Mouse (Mus musculus) CH12.LX (cell line): ENCODE measurements around the gene Sema3f. TPM values are rescaled to one million over a fixed set of nuclear protein-coding genes. Genes with fewer than 3 reads are reported as not detected.
A peak's percentile ranks its signal among the peaks of the same experiment; 100 is the strongest.

ENCODE experiments used
- DNase-seq: peaks from one replicate; pipeline ENCODE4 v3.0.0-alpha.2; 2013; ENCODE audit errors: extremely low read depth
- H3K27ac ChIP-seq: 2 replicates; pipeline ENCODE4 v1.5.1; 2012; ENCODE audit warnings: low read depth, mild to moderate bottlenecking, control low read depth, moderate library complexity; ENCODE audit not compliant: insufficient read depth
- H3K27me3 ChIP-seq: replicated peaks from 2 replicates; pipeline ENCODE3; 2012; ENCODE audit warnings: inconsistent platforms
- H3K36me3 ChIP-seq, 2 experiments: replicated peaks in 1 of 2; 2 replicates each; pipeline versions ENCODE3 to v1.6.1; 2012; ENCODE audit warnings: inconsistent platforms in 1 of 2, low read length in 1 of 2, mild to moderate bottlenecking in 1 of 2, mixed read lengths in 1 of 2, moderate library complexity in 1 of 2; ENCODE audit not compliant: control insufficient read depth in 1 of 2, insufficient read depth in 1 of 2
- H3K4me1 ChIP-seq, 2 experiments: 2 replicates each; pipeline ENCODE4 v1.6.1; 2012; ENCODE audit warnings: inconsistent platforms in 1 of 2, moderate library complexity in 1 of 2; ENCODE audit not compliant: insufficient read depth in 2 of 2, control insufficient read depth in 1 of 2
- H3K4me2 ChIP-seq: 2 replicates; pipeline ENCODE4 v1.6.1; 2012; ENCODE audit warnings: low read depth, mild to moderate bottlenecking, control low read depth; ENCODE audit not compliant: poor library complexity, insufficient read depth, severe bottlenecking
- H3K4me3 ChIP-seq, 3 experiments: fragments of 150-350 bp in 1 of 3; sonication (generic) in 1 of 3; replicated peaks in 1 of 3; 2 replicates each; pipeline versions ENCODE3 to v1.5.1; 2011 to 2012; ENCODE audit warnings: low read depth in 2 of 3, low read length in 2 of 3, mild to moderate bottlenecking in 2 of 3, moderate library complexity in 2 of 3, control low read depth in 1 of 3, improper control_type of control experiment in 1 of 3, inconsistent platforms in 1 of 3, mixed read lengths in 1 of 3; ENCODE audit not compliant: poor library complexity in 1 of 3
- H3K79me2 ChIP-seq: replicated peaks from 2 replicates; pipeline ENCODE4 v1.6.1; 2012; ENCODE audit warnings: mild to moderate bottlenecking, moderate library complexity; ENCODE audit not compliant: control insufficient read depth, poor library complexity, insufficient read depth, severe bottlenecking; ENCODE audit errors: extremely low read depth
- H3K9ac ChIP-seq: 2 replicates; pipeline ENCODE4 v1.6.1; 2012; ENCODE audit warnings: low read depth, mild to moderate bottlenecking, control low read depth, moderate library complexity; ENCODE audit not compliant: insufficient read depth
- H3K9me3 ChIP-seq: replicated peaks from 2 replicates; pipeline ENCODE3; 2012; ENCODE audit warnings: low read length, inconsistent platforms, mixed read lengths
- BHLHE40 ChIP-seq: IDR thresholded peaks from 2 replicates; pipeline ENCODE4 v1.6.1; 2011; ENCODE audit warnings: mild to moderate bottlenecking, low read depth, low read length, improper control_type of control experiment
- CHD1 ChIP-seq: IDR thresholded peaks from 2 replicates; pipeline ENCODE4 v1.6.1; 2012; ENCODE audit warnings: low read depth, low read length, improper control_type of control experiment, inconsistent platforms
- CTCF ChIP-seq, 2 experiments: IDR thresholded peaks in 1 of 2; conservative IDR thresholded peaks in 1 of 2; 2 replicates each; pipeline ENCODE4 v1.5.1; 2011 to 2012; ENCODE audit warnings: low read depth in 2 of 2, low read length in 2 of 2, improper control_type of control experiment in 1 of 2, inconsistent platforms in 1 of 2, mild to moderate bottlenecking in 1 of 2, moderate library complexity in 1 of 2
- EP300 ChIP-seq: IDR thresholded peaks from 2 replicates; pipeline ENCODE4 v1.6.1; 2011; ENCODE audit warnings: low read length, improper control_type of control experiment
- IRF4 ChIP-seq: IDR thresholded peaks from 2 replicates; pipeline ENCODE4 v1.6.1; 2014; ENCODE audit warnings: low read depth, mild to moderate bottlenecking, inconsistent platforms, low read length, improper control_type of control experiment
- KAT2A ChIP-seq: IDR thresholded peaks from 2 replicates; pipeline ENCODE4 v1.6.1; 2012; ENCODE audit warnings: low read length, improper control_type of control experiment, inconsistent platforms; ENCODE audit not compliant: insufficient replicate concordance
- MAZ ChIP-seq: IDR thresholded peaks from 2 replicates; pipeline ENCODE4 v1.6.1; 2012; ENCODE audit warnings: low read depth, mild to moderate bottlenecking, inconsistent platforms, low read length, improper control_type of control experiment, moderate library complexity
- MXI1 ChIP-seq: IDR thresholded peaks from 2 replicates; pipeline ENCODE4 v1.6.1; 2011; ENCODE audit warnings: mild to moderate bottlenecking, low read depth, low read length, improper control_type of control experiment
- NELFE ChIP-seq: IDR thresholded peaks from 2 replicates; pipeline ENCODE4 v1.6.1; 2011; ENCODE audit warnings: low read depth, low read length, improper control_type of control experiment
- PAX5 ChIP-seq: IDR thresholded peaks from 2 replicates; pipeline ENCODE4 v1.6.1; 2012; ENCODE audit warnings: low read length, inconsistent platforms, mixed read lengths
- POLR2AphosphoS2 ChIP-seq: IDR thresholded peaks from 2 replicates; pipeline ENCODE4 v1.6.1; 2011; ENCODE audit warnings: low read depth, low read length, improper control_type of control experiment
- SMC3 ChIP-seq: IDR thresholded peaks from 2 replicates; pipeline ENCODE4 v1.6.1; 2011; ENCODE audit warnings: low read depth, low read length, improper control_type of control experiment
- TCF12 ChIP-seq: IDR thresholded peaks from 2 replicates; pipeline ENCODE4 v1.6.1; 2014; ENCODE audit warnings: low read depth, mild to moderate bottlenecking, inconsistent platforms, low read length, improper control_type of control experiment
- USF2 ChIP-seq: conservative IDR thresholded peaks from 2 replicates; pipeline ENCODE4 v1.6.1; 2011; ENCODE audit warnings: low read depth, low read length, improper control_type of control experiment
- ZC3H11A ChIP-seq: IDR thresholded peaks from 2 replicates; pipeline ENCODE4 v1.6.1; 2012; ENCODE audit warnings: low read depth, mild to moderate bottlenecking, inconsistent platforms, low read length, improper control_type of control experiment
- ZKSCAN1 ChIP-seq: IDR thresholded peaks from 2 replicates; pipeline ENCODE4 v1.6.1; 2012; ENCODE audit warnings: low read depth, inconsistent platforms, low read length, improper control_type of control experiment, borderline replicate concordance
- ZMIZ1 ChIP-seq: IDR thresholded peaks from 2 replicates; pipeline ENCODE4 v1.6.1; 2012; ENCODE audit warnings: low read depth, mild to moderate bottlenecking, inconsistent platforms, low read length, improper control_type of control experiment
- ZNF384 ChIP-seq: IDR thresholded peaks from 2 replicates; pipeline ENCODE4 v1.6.1; 2012; ENCODE audit warnings: low read depth, low read length, improper control_type of control experiment, inconsistent platforms
- dilution Hi-C: fragments of 300-500 bp; cut with MboI; formaldehyde crosslinking; loops from 2 replicates; pipeline ENCODE4 v1.14.3; 2020; ENCODE audit warnings: low sequenced_read_pairs; ENCODE audit not compliant: extremely low pct_unique_long_range_greater_than_20kb, extremely low pct_ligation_motif_present
- in situ Hi-C: fragments of 300-500 bp; cut with MboI; formaldehyde crosslinking; loops from 3 replicates; pipeline ENCODE4 v1.14.3; 2019; ENCODE audit warnings: low sequenced_read_pairs, low pct_ligation_motif_present, low pct_unique_long_range_greater_than_20kb, mixed read lengths
- polyA plus RNA-seq: library from polyadenylated mRNA; unstranded; fragments of >175 nt; gene quantifications from 2 replicates; pipeline ENCODE4 v1.2.1, GENCODE M21; 2012; ENCODE audit warnings: low read depth; ENCODE audit not compliant: insufficient read length
- total RNA-seq, 2 experiments: library from RNA; depleted of rRNA; stranded (reverse); fragments of 300-350 nt in 1 of 2; fragments of >200 nt in 1 of 2; gene quantifications; 2 replicates each; pipeline ENCODE4 v1.2.3; 2012 to 2014

The Sema3f gene
- total and polyA plus RNA-seq, 3 experiments: 0.24 to 1.1 (median 0.36) TPM

GRCm38 (mm10) chr9:107747310-107747709 lies 37.0 kb upstream of the Sema3f start:
- dilution Hi-C loops: no loop called here
- H3K4me2 ChIP-seq: no peak overlapping the region
- H3K36me3 ChIP-seq: peaks cover 88 to 97% of the 10 kb centered on the region in 2 experiments
- no peaks in the 10 kb centered on the region for H3K27me3 ChIP-seq
- H3K4me3 ChIP-seq: no peak overlapping the region
- in situ Hi-C loops: no loop called here
- H3K27ac ChIP-seq: no peak overlapping the region
- TF ChIP-seq MXI1: no peak
- no peak for TF ChIP-seq NELFE
- TF ChIP-seq MAZ: no peak
- no peak for TF ChIP-seq ZMIZ1
- TF ChIP-seq ZC3H11A: no peak
- TF ChIP-seq POLR2AphosphoS2: no peak
- TF ChIP-seq SMC3: no peak
- TF ChIP-seq CHD1: no peak
- no peak for TF ChIP-seq BHLHE40
- no peak for TF ChIP-seq IRF4
- no peak overlapping the region for H3K9ac ChIP-seq
- H3K4me1 ChIP-seq: no peaks in the 10 kb centered on the region
- DNase-seq: no peak
- peaks cover 6% of the 10 kb centered on the region for H3K79me2 ChIP-seq
- peaks cover 2% of the 10 kb centered on the region for H3K9me3 ChIP-seq

GRCm38 (mm10) chr9:107746679-107747078 lies 36.4 kb upstream of the Sema3f start:
- Histone ChIP-seq H3K9ac (no peak overlapping the region), H3K27me3 (no peaks in the 10 kb centered on the region), H3K27ac (no peak overlapping the region), H3K4me2 (no peak overlapping the region), H3K79me2 (peaks cover 6% of the 10 kb centered on the region), H3K36me3 (peaks cover 87 to 97% of the 10 kb centered on the region in 2 experiments), H3K4me3 (no peak overlapping the region), H3K9me3 (peaks cover 2% of the 10 kb centered on the region), H3K4me1 (no peaks in the 10 kb centered on the region)
- TF ChIP-seq CTCF (conservative IDR thresholded peaks at IDR 0.05 in 1 of 2, IDR thresholded peaks at IDR 0.05 in 1 of 2; ENCODE audit: low read depth in 2 of 2, low read length in 2 of 2) (peak; percentile 14 to 56; a peak in 3 of 4 replicates), EP300 (no peak)
- no peak for DNase-seq
- in situ Hi-C loops: no loop called here
- dilution Hi-C loops: no loop called here

GRCm38 (mm10) chr9:107744061-107744460 lies 33.8 kb upstream of the Sema3f start:
- Histone ChIP-seq H3K36me3 (peaks cover 86 to 97% of the 10 kb centered on the region in 2 experiments), H3K9ac (no peak overlapping the region), H3K27me3 (no peaks in the 10 kb centered on the region), H3K4me3 (no peak overlapping the region), H3K9me3 (peaks cover 2% of the 10 kb centered on the region), H3K4me1 (no peaks in the 10 kb centered on the region), H3K27ac (no peak overlapping the region), H3K79me2 (peaks cover 3% of the 10 kb centered on the region), H3K4me2 (no peak overlapping the region)
- TF ChIP-seq ZKSCAN1 (no peak), POLR2AphosphoS2 (no peak), TCF12 (no peak), ZMIZ1 (no peak), IRF4 (no peak), ZNF384 (no peak), PAX5 (no peak), USF2 (no peak), KAT2A (no peak)
- dilution Hi-C loops (no loop called here), in situ Hi-C loops (no loop called here)
- DNase-seq: no peak
